Mouse (Mus musculus): Measurements from ENCODE around the gene Casd1. TPM values are rescaled to one million over a fixed set of nuclear protein-coding genes. Genes with fewer than 3 reads are reported as not detected.

Gene Casd1
- polyA plus RNA-seq, 1 experiment from 2014 or later = 43.3 TPM

GRCm38 (mm10) chr6:4665154-4665553 lies 64.5 kb downstream of the Casd1 start:
- H3K4me1 ChIP-seq = no peaks in the 10 kb centered on the region
- ATAC-seq (ENCODE audit: low FRiP score) = no peak
- no peak overlapping the region for H3K4me2 ChIP-seq
- H3K4me3 ChIP-seq (replicated peaks) = no peak overlapping the region
- H3K9ac ChIP-seq (replicated peaks) = no peak overlapping the region
- no peaks in the 10 kb centered on the region for H3K27me3 ChIP-seq (replicated peaks)
- H3K27ac ChIP-seq (replicated peaks) = no peak overlapping the region
- H3K36me3 ChIP-seq = no peaks in the 10 kb centered on the region
- H3K9me3 ChIP-seq (replicated peaks) = no peaks in the 10 kb centered on the region
- 99% methylated on average over 6 of the region's 6 CpGs for WGBS

- H3K4me1 ChIP-seq = 0 out of 2 replicates have a peak, but pooled peaks cover 2% of the 10 kb centered on the region
- H3K4me2 ChIP-seq = no peak overlapping the region
- no peak for ATAC-seq (ENCODE audit: low FRiP score)
- no peak overlapping the region for H3K27ac ChIP-seq (replicated peaks)
- WGBS = 26% methylated on average over 1 of the region's 1 CpGs
- 0 out of 2 replicates have a peak, but pooled peaks cover 2% of the 10 kb centered on the region for H3K36me3 ChIP-seq
- H3K27me3 ChIP-seq (replicated peaks) = no peaks in the 10 kb centered on the region
- no peaks in the 10 kb centered on the region for H3K9me3 ChIP-seq (replicated peaks)
- no peak overlapping the region for H3K4me3 ChIP-seq (replicated peaks)
- no peak overlapping the region for H3K9ac ChIP-seq (replicated peaks)
These were observed 76.7 kb downstream of the Casd1 start for GRCm38 (mm10) chr6:4677356-4677761.

DNA sequence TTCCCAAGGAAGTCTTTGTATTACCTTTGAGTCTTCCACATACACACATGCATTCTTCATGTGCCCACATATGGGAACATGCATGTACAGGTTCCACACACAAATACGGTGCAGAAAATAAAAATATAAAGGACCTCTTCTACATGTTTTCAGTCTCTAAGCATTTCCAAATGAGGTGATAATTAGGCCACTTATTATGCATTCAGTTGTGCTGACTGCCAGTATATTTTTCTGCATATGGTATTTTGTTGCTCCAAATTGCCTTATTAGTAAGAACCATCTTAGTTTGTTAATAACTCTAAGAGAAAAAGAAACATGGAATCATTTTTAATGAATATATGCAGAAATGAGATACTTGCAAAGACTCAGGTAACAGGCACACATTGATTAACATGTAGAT lies 79.3 kb downstream of the Casd1 start:
- WGBS = 86% methylated on average over 1 of the region's 1 CpGs
- no peak for ATAC-seq (ENCODE audit: low FRiP score)
- no peak overlapping the region for H3K27ac ChIP-seq (replicated peaks)
- 0 out of 2 replicates have a peak, but pooled peaks cover 2% of the 10 kb centered on the region for H3K4me1 ChIP-seq
- H3K9ac ChIP-seq (replicated peaks) = no peak overlapping the region
- H3K9me3 ChIP-seq (replicated peaks) = no peaks in the 10 kb centered on the region
- no peaks in the 10 kb centered on the region for H3K36me3 ChIP-seq
- no peak overlapping the region for H3K4me2 ChIP-seq
- no peaks in the 10 kb centered on the region for H3K27me3 ChIP-seq (replicated peaks)
- no peak overlapping the region for H3K4me3 ChIP-seq (replicated peaks)

DNA sequence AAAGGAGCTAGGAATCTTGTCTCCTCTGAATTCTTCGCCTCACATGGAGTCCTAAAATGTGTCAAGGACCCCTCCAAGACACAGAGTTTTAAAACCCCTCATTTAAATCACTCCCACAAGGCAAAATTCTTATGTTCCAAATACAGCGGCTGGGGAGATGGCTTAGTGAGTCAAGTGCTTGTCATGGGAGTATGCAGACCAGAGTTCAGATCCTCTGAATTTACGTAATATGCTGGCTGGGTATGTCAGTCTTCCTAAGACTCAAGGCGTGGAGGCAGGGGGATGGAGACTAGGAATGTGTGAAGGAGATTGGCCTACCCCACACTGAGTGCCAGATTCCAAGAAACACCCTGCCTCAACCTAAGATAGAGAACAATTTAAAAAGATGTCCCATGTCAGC lies 79.9 kb downstream of the Casd1 start:
- Histone ChIP-seq H3K4me2 (no peak overlapping the region), H3K4me3 (replicated peaks) (no peak overlapping the region), H3K27ac (replicated peaks) (no peak overlapping the region), H3K27me3 (replicated peaks) (no peaks in the 10 kb centered on the region), H3K4me1 (0 out of 2 replicates have a peak, but pooled peaks cover 2% of the 10 kb centered on the region), H3K9ac (replicated peaks) (no peak overlapping the region), H3K36me3 (no peaks in the 10 kb centered on the region), H3K9me3 (replicated peaks) (no peaks in the 10 kb centered on the region)
- ATAC-seq (ENCODE audit: low FRiP score) = no peak
- 88% methylated on average over 4 of the region's 4 CpGs for WGBS

DNA sequence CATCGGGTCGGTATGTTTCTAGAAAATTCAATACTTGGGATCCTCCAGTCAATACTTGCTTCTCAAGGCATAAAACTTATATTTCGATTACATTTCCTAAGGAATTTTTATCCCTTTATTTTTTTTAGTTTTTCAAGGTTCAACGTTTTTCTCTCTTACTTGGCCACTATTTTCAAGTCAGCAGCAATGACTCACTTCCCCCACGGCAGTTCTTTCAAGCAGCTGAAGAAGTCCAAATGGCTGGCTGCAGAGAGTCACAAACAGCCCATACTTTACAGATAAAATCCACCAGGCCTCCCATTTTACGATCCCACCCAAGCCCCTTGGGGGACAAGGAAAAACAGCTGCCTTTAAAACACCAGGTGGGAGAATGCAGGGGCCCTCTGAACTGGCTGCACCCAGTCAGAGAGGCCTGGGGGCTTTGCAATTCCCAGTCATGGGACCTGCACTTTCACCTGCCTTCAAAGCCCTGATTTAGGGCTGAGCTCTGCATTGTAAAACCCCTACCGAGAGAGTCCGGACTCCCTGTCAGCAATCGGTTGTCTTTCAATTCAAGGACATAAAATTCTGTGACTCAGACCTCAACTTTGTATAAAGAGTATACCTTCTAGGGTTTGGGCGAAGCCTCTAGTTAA lies 84.2 kb downstream of the Casd1 start:
- Histone ChIP-seq H3K4me2 (no peak overlapping the region), H3K36me3 (no peaks in the 10 kb centered on the region), H3K9me3 (replicated peaks) (no peaks in the 10 kb centered on the region), H3K4me1 (no peaks in the 10 kb centered on the region), H3K4me3 (replicated peaks) (no peak overlapping the region), H3K27me3 (replicated peaks) (no peaks in the 10 kb centered on the region), H3K9ac (replicated peaks) (no peak overlapping the region), H3K27ac (replicated peaks) (no peak overlapping the region)
- WGBS = 35% methylated on average over 10 of the region's 10 CpGs
- no peak for ATAC-seq (ENCODE audit: low FRiP score)

- Histone ChIP-seq H3K9me3 (replicated peaks) (no peaks in the 10 kb centered on the region), H3K4me2 (no peak overlapping the region), H3K36me3 (no peaks in the 10 kb centered on the region), H3K4me3 (replicated peaks) (no peak overlapping the region), H3K27ac (replicated peaks) (no peak overlapping the region), H3K27me3 (replicated peaks) (no peaks in the 10 kb centered on the region), H3K9ac (replicated peaks) (no peak overlapping the region), H3K4me1 (no peaks in the 10 kb centered on the region)
- WGBS = 62% methylated on average over 4 of the region's 4 CpGs
- ATAC-seq (ENCODE audit: low FRiP score) = no peak
These were observed 89.8 kb downstream of the Casd1 start for GRCm38 (mm10) chr6:4690438-4690837.

Other genes with a start within 250 kb of the Casd1 start
- 239 and 261 TPM in 2 replicates for gene Col1a2, start 96.0 kb upstream of the Casd1 start, polyA plus RNA-seq (2015; fragmentation: Nextera tagmentation; extraction: Ambion mirVana)
- gene Sgce, start 146.4 kb downstream of the Casd1 start, polyA plus RNA-seq (2015; fragmentation: Nextera tagmentation; extraction: Ambion mirVana) = 56.1 and 60.4 TPM in 2 replicates
- 3.9 and 4.7 TPM in 2 replicates for gene Peg10, start 146.5 kb downstream of the Casd1 start, polyA plus RNA-seq (2015; fragmentation: Nextera tagmentation; extraction: Ambion mirVana)